Mouse (Mus musculus) ES-Bruce4 (cell line): ENCODE measurements at regions not wholly inside any gene's neighbourhood (a gene's known extent, or its start where the extent isn't known, plus 50 kb on each side); places are given as distances from the start of the nearest gene placed in this dataset.

Source experiments
- H3K27ac ChIP-seq: 2 replicates; pipeline ENCODE4 v1.5.1; 2012; ENCODE audit warnings: low read length, inconsistent platforms; ENCODE audit not compliant: insufficient read depth
- H3K27me3 ChIP-seq: 2 replicates; pipeline ENCODE4 v1.6.1; 2012; ENCODE audit warnings: mild to moderate bottlenecking, low read length, inconsistent platforms; ENCODE audit not compliant: control insufficient read depth, poor library complexity, insufficient read depth, severe bottlenecking
- H3K36me3 ChIP-seq: 2 replicates; pipeline ENCODE4 v1.6.1; 2012; ENCODE audit warnings: inconsistent platforms, mild to moderate bottlenecking, low read length, moderate library complexity; ENCODE audit not compliant: control insufficient read depth, poor library complexity, insufficient read depth, severe bottlenecking
- H3K4me1 ChIP-seq: one replicate; pipeline ENCODE4 v1.8.1; 2011; ENCODE audit warnings: low read length; ENCODE audit not compliant: control insufficient read depth, insufficient read depth
- H3K4me3 ChIP-seq: 2 replicates; pipeline ENCODE4 v1.5.1; 2011; ENCODE audit warnings: low read depth, mild to moderate bottlenecking, low read length
- H3K9ac ChIP-seq: 2 replicates; pipeline ENCODE4 v1.6.1; 2012; ENCODE audit warnings: low read depth, mild to moderate bottlenecking, inconsistent platforms; ENCODE audit not compliant: poor library complexity, severe bottlenecking
- H3K9me3 ChIP-seq: replicated peaks from 2 replicates; pipeline ENCODE4 v1.6.1; 2012; ENCODE audit warnings: mild to moderate bottlenecking, low read length, inconsistent platforms; ENCODE audit not compliant: control insufficient read depth, poor library complexity, insufficient read depth, severe bottlenecking
- CTCF ChIP-seq: IDR thresholded peaks from one replicate; pipeline ENCODE4 v1.8.1; 2011; ENCODE audit warnings: low read depth, low read length
- EP300 ChIP-seq: IDR thresholded peaks from 2 replicates; pipeline ENCODE4 v1.6.1; 2011; ENCODE audit warnings: low read depth, low read length; ENCODE audit not compliant: insufficient read depth
- POLR2A ChIP-seq: IDR thresholded peaks from one replicate; pipeline ENCODE4 v1.8.1; 2011; ENCODE audit warnings: low read length; ENCODE audit not compliant: insufficient read depth

DNA sequence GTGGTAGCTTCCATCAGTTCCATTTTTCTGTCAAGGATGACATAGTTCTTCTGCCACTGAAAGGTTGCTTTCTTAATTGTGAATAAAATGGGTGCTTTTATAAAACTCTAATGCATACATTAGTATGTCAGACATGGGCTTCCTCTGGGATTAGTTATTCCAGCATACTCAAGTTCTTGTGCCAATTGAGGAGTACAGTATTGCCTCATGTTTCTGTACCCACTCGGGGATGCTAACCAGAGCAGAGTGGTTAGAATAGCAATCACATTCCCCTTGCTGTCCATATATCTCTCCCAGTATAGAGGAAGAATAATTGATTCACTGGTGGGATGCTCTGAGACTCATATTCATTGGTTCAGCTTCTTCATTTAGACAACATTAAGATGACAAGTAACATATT is 119.5 kb downstream of the Fam84a start:
- Histone ChIP-seq H3K36me3 (no peaks in the 10 kb centered on the region), H3K9ac (no peak overlapping the region), H3K27me3 (no peaks in the 10 kb centered on the region), H3K4me1 (no peaks in the 10 kb centered on the region), H3K4me3 (no peak overlapping the region), H3K27ac (no peak overlapping the region), H3K9me3 (no peaks in the 10 kb centered on the region)
- TF ChIP-seq CTCF: no peak
- TF ChIP-seq POLR2A: no peak
- no peak for TF ChIP-seq EP300

DNA sequence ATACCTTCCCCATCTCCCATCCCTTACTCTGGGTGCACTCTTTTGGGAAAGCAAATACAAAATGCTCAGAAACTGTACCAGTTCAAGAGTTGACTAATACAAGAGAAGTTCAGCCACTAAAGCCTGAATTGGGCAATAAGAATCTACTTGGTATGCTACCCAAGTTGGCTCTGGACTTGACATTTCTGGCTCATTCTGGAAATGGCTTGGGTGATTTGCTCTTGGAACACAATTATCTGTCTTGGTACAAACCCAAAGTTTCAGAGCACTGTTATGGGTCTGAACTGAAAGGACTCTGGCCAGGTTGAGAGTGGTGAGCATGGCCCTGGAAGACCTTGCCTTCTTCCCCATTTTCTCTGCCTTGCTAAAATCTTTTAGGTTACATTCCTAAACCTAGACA is 136.6 kb downstream of the Fam84a start:
- TF ChIP-seq POLR2A: no peak
- no peak for TF ChIP-seq EP300
- no peak for TF ChIP-seq CTCF
- no peak overlapping the region for H3K4me3 ChIP-seq
- no peaks in the 10 kb centered on the region for H3K9me3 ChIP-seq
- H3K36me3 ChIP-seq: no peaks in the 10 kb centered on the region
- H3K27ac ChIP-seq: no peak overlapping the region
- no peak overlapping the region for H3K9ac ChIP-seq
- no peaks in the 10 kb centered on the region for H3K4me1 ChIP-seq
- no peaks in the 10 kb centered on the region for H3K27me3 ChIP-seq

DNA sequence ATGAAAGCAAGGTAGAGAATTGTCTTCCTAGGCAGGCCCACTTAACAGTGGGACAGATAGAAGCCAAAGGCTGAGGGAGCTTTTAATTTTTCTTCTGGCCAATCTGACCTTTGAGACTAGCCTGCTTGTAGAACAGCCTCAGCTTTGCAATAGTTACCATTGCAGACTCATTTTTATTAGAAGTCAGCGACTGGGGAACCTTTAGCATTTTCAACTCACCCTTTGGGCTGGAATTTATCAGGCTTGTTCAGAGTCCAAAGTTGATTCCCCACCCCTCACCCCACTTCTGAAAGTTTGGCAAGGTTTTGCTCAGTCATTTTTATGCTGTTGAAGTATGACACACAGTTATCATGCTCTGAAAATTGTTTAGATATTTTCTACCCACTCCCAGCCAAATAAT is 145.9 kb downstream of the Fam84a start:
- Histone ChIP-seq H3K27ac (no peak overlapping the region), H3K4me3 (no peak overlapping the region), H3K4me1 (no peaks in the 10 kb centered on the region), H3K9ac (no peak overlapping the region), H3K27me3 (no peaks in the 10 kb centered on the region), H3K36me3 (no peaks in the 10 kb centered on the region), H3K9me3 (no peaks in the 10 kb centered on the region; the same call in 1 of the 2 replicates)
- TF ChIP-seq POLR2A: no peak
- TF ChIP-seq EP300: no peak
- no peak for TF ChIP-seq CTCF

- TF ChIP-seq EP300 (no peak), POLR2A (no peak), CTCF (no peak)
- Histone ChIP-seq H3K36me3 (no peaks in the 10 kb centered on the region), H3K4me1 (no peaks in the 10 kb centered on the region), H3K9me3 (peaks cover 4% of the 10 kb centered on the region; the same call in 1 of the 2 replicates), H3K27ac (no peak overlapping the region), H3K4me3 (no peak overlapping the region), H3K9ac (no peak overlapping the region), H3K27me3 (no peaks in the 10 kb centered on the region)
Observed at GRCm38 (mm10) chr12:14001672-14002071, 150.2 kb downstream of the Fam84a start.

DNA sequence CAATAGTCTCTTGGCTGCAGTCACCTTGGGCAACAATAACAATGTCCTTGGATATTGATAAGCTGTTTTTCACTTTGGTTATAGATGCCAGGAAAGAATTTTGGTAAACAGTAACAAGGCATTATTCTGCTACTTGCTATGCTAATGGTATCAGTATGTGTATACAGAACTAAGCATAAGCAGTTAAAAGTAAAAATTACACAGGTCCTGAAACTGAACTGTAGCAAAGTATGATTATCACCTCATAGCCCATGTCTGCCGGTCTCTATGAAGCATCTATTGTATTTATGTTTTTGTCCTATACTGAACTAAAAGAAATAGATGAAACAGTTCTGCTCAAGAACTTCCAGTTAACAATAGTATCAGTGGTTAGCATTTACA is 167.5 kb downstream of the Fam84a start:
- H3K9ac ChIP-seq: no peak overlapping the region
- no peaks in the 10 kb centered on the region for H3K27me3 ChIP-seq
- no peak overlapping the region for H3K4me3 ChIP-seq
- H3K27ac ChIP-seq: no peak overlapping the region
- H3K4me1 ChIP-seq: no peaks in the 10 kb centered on the region
- H3K36me3 ChIP-seq: no peaks in the 10 kb centered on the region
- TF ChIP-seq CTCF (no peak), POLR2A (no peak), EP300 (no peak)
- H3K9me3 ChIP-seq: no peaks in the 10 kb centered on the region

GRCm38 (mm10) chr12:13983631-13984395 is 168.0 kb downstream of the Fam84a start:
- H3K27ac ChIP-seq: no peak overlapping the region
- H3K27me3 ChIP-seq: no peaks in the 10 kb centered on the region

More at GRCm38 (mm10) chr12:13983631-13984395, 168.0 kb downstream of the Fam84a start:
- Histone ChIP-seq H3K4me1 (no peaks in the 10 kb centered on the region), H3K36me3 (no peaks in the 10 kb centered on the region), H3K9me3 (no peaks in the 10 kb centered on the region), H3K9ac (no peak overlapping the region), H3K4me3 (no peak overlapping the region)
- TF ChIP-seq POLR2A: no peak
- TF ChIP-seq CTCF: no peak
- TF ChIP-seq EP300: no peak
